Mouse (Mus musculus) effector memory CD4-positive, alpha-beta T cell, adult 5 months (primary cell): Measurements from ENCODE around the gene Tbx20. TPM values are rescaled to one million over a fixed set of nuclear protein-coding genes. Genes with fewer than 3 reads are reported as not detected.

Experiments
- polyA plus RNA-seq: library from polyadenylated mRNA; unstranded; fragments of 100-300 nt; shearing (Covaris generic); gene quantifications from one replicate; pipeline ENCODE4 v1.2.1, GENCODE M21; 2017

The Tbx20 gene
- polyA plus RNA-seq: not detected

DNA sequence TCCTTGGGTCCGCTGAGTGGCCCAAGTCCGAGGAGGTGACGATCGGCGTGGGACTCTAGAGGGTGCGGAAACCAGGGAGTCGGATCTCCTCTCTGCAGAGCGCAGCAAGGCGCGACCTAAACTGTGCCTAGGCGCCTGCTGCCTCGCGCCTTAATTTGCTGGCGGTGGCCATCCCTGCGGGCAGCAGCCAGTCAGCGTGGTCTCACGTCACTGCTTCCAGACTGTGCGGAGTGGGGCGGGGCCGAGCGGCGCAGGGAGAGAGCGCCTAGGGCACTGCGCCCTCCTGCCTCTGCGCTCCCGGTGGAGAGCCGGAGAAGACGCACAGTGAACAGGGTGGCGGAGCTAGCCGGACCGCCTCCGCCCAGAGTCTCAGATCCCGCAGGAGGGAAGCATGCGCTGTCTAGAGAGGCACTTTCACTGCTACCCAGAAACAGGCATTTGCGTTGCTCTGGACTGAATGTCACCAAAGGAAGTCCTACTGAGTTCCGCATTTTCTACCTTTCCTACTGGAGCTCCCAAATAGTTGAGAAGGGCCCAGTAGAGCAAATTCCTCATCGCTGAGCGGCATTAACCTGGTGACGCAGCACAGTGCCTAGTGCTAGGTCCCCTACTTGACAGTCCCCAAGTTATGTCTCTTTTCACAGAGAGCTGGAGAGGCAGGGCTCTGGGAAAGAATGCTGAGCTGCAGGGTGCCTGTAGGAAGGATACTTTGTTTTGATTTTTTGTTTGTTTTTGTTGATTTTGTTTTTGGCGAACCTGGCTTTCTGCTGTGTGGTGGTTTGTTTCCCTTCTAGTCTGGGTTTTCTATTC is at the start of gene Tbx20:
Gene Tbx20 (minus strand): TSS at position 144 of the 810 bp plus-strand sequence.

DNA sequence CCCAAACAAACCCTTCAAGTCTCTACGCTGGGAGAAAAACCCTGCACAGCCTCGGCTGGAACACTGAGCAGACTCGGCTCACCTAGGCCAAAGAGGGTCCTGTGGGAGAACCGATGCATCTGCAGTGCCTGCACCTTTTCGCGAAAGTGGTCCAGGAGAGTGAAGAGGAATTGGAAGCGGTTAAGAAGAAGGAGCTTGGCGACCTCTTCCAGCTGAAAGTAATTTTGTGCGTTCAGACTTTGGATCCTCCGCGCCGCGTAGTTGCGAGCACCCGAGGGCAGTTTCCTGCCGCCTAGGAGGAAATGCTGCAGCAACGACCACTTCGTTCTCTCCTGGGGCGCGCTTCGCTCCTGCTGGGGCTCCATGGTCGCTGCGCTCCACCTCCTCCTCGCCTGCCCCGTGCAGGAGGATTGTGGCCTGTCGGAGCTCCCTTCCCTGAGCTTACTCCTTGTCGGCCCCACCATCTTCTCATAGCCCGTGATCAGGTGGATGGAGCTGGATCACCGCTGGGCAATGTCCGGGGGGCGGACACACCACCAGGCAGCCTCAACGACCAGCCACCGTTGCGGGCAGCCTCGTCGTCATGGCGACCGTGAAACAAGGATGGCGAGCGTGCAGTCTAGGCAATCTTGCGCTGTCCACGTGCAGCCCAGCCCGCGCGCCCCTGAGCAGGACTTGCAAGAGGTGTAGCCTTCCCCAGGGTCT is 78.3 kb downstream of the Tbx20 start, which contains the start of gene Dpy19l2:
Gene Dpy19l2 (minus strand): TSS at position 594 of the 705 bp plus-strand sequence.

Other genes with a start within 250 kb of the Tbx20 start
- not detected for gene Cypt4, start 149.1 kb downstream of the Tbx20 start, polyA plus RNA-seq
- gene Dpy19l2, start 78.0 kb downstream of the Tbx20 start, polyA plus RNA-seq: not detected